Mouse (Mus musculus): ENCODE results near the gene Pagr1a. TPM values are rescaled to one million over a fixed set of nuclear protein-coding genes. Genes with fewer than 3 reads are reported as not detected.

Gene Pagr1a
- total and polyA plus RNA-seq, 3 experiments: 60.2 to 85.9 TPM; not detected in 1

GRCm38 (mm10) chr7:127004122-127004875 is 12.9 kb downstream of the Pagr1a start:
- Histone ChIP-seq H3K79me2 (ENCODE audit: control insufficient read depth, insufficient read depth, low read length, poor library complexity) (no peaks in the 10 kb centered on the region; the same call in 1 of the 2 replicates), H3K4me3 (ENCODE audit: control insufficient read depth in 1 of 2, insufficient read depth in 1 of 2, low read depth in 2 of 2, low read length in 2 of 2) (no peak overlapping the region), H3K27me3 (ENCODE audit: control insufficient read depth in 1 of 2, insufficient read depth in 2 of 2, low read length in 2 of 2) (no peaks in the 10 kb centered on the region), H3K27ac (ENCODE audit: control insufficient read depth, low read depth, low read length) (no peak overlapping the region), H3K36me3 (ENCODE audit: control insufficient read depth in 1 of 2, insufficient read depth in 2 of 2, low read length in 2 of 2) (peaks cover 0 to 19% of the 10 kb centered on the region in 2 experiments; a peak in 2 of 4 replicates), H3K4me1 (ENCODE audit: control insufficient read depth in 1 of 2, insufficient read depth in 2 of 2, low read length in 2 of 2) (peaks cover 11 to 27% of the 10 kb centered on the region in 2 experiments), H3K9ac (ENCODE audit: control insufficient read depth, low read depth, low read length, poor library complexity, severe bottlenecking) (no peak overlapping the region), H3K9me3 (replicated peaks; ENCODE audit: insufficient read depth, low read length) (no peaks in the 10 kb centered on the region)
- TF ChIP-seq MAX (IDR thresholded peaks at IDR 0.05; ENCODE audit: low read length) (peak; percentile 42), RAD21 (IDR thresholded peaks at IDR 0.05; ENCODE audit: low read depth, low read length) (peak; percentile 54), ZMIZ1 (IDR thresholded peaks at IDR 0.05; ENCODE audit: low read depth, low read length) (no peak), ZNF384 (IDR thresholded peaks at IDR 0.05; ENCODE audit: low read depth, low read length) (no peak), SIN3A (IDR thresholded peaks at IDR 0.05; ENCODE audit: low read length) (peak; percentile 24; the same call in 1 of the 2 replicates), SMC3 (IDR thresholded peaks at IDR 0.05; ENCODE audit: low read depth, low read length) (peak; percentile 56), TAL1 (IDR thresholded peaks at IDR 0.05; ENCODE audit: low read length) (no peak), NRF1 (IDR thresholded peaks at IDR 0.05; ENCODE audit: insufficient read depth, low read depth, low read length, poor library complexity, severe bottlenecking) (no peak), ZC3H11A (IDR thresholded peaks at IDR 0.05; ENCODE audit: low read depth, low read length) (peak; percentile 23; the same call in 1 of the 2 replicates), GABPA (IDR thresholded peaks at IDR 0.05; ENCODE audit: low read depth, low read length) (no peak), MYC (IDR thresholded peaks at IDR 0.05; ENCODE audit: low read depth, low read length) (peak; percentile 83), UBTF (IDR thresholded peaks at IDR 0.05; ENCODE audit: borderline replicate concordance, insufficient read depth, low read depth, low read length) (no peak), ZKSCAN1 (IDR thresholded peaks at IDR 0.05; ENCODE audit: low read depth, low read length) (no peak), TBP (IDR thresholded peaks at IDR 0.05; ENCODE audit: low read depth, low read length) (no peak), CTCF (IDR thresholded peaks at IDR 0.05 in 2 of 3, conservative IDR thresholded peaks at IDR 0.05 in 1 of 3; ENCODE audit: control insufficient read depth in 1 of 3, insufficient read depth in 1 of 3, low read depth in 2 of 3, low read length in 3 of 3, poor library complexity in 1 of 3, severe bottlenecking in 1 of 3) (peak in 2 of 3 experiments; percentile 47 to 54; a peak in 4 of 6 replicates)
- peak; percentile 47 for DNase-seq (ENCODE audit: low read depth, low spot score)

GRCm38 (mm10) chr7:127003620-127004019 is 13.5 kb downstream of the Pagr1a start:
- Histone ChIP-seq H3K79me2 (ENCODE audit: control insufficient read depth, insufficient read depth, low read length, poor library complexity) (no peaks in the 10 kb centered on the region; the same call in 1 of the 2 replicates), H3K27ac (ENCODE audit: control insufficient read depth, low read depth, low read length) (no peak overlapping the region), H3K4me3 (ENCODE audit: control insufficient read depth in 1 of 2, insufficient read depth in 1 of 2, low read depth in 2 of 2, low read length in 2 of 2) (no peak overlapping the region), H3K27me3 (ENCODE audit: control insufficient read depth in 1 of 2, insufficient read depth in 2 of 2, low read length in 2 of 2) (no peaks in the 10 kb centered on the region), H3K36me3 (ENCODE audit: control insufficient read depth in 1 of 2, insufficient read depth in 2 of 2, low read length in 2 of 2) (peaks cover 0 to 16% of the 10 kb centered on the region in 2 experiments; a peak in 2 of 4 replicates), H3K4me1 (ENCODE audit: control insufficient read depth in 1 of 2, insufficient read depth in 2 of 2, low read length in 2 of 2) (peaks cover 10 to 22% of the 10 kb centered on the region in 2 experiments; a peak in 3 of 4 replicates), H3K9me3 (replicated peaks; ENCODE audit: insufficient read depth, low read length) (no peaks in the 10 kb centered on the region), H3K9ac (ENCODE audit: control insufficient read depth, low read depth, low read length, poor library complexity, severe bottlenecking) (no peak overlapping the region)
- no peak for DNase-seq (ENCODE audit: low read depth, low spot score)
- TF ChIP-seq ELF1 (IDR thresholded peaks at IDR 0.05; ENCODE audit: low read depth, low read length) (no peak), CTCF (IDR thresholded peaks at IDR 0.05 in 2 of 3, conservative IDR thresholded peaks at IDR 0.05 in 1 of 3; ENCODE audit: control insufficient read depth in 1 of 3, insufficient read depth in 1 of 3, low read depth in 2 of 3, low read length in 3 of 3, poor library complexity in 1 of 3, severe bottlenecking in 1 of 3) (no peak), BHLHE40 (IDR thresholded peaks at IDR 0.05; ENCODE audit: borderline replicate concordance, low read depth, low read length) (no peak), GABPA (IDR thresholded peaks at IDR 0.05; ENCODE audit: low read depth, low read length) (no peak), MEF2A (IDR thresholded peaks at IDR 0.05; ENCODE audit: extremely low read depth, insufficient replicate concordance, low read depth, low read length, poor library complexity, severe bottlenecking) (no peak), SMC3 (IDR thresholded peaks at IDR 0.05; ENCODE audit: low read depth, low read length) (no peak), NELFE (IDR thresholded peaks at IDR 0.05; ENCODE audit: low read depth, low read length) (no peak), MYB (IDR thresholded peaks at IDR 0.05; ENCODE audit: low read depth, low read length) (no peak), MXI1 (IDR thresholded peaks at IDR 0.05; ENCODE audit: low read depth, low read length) (no peak), MYC (IDR thresholded peaks at IDR 0.05; ENCODE audit: low read depth, low read length) (no peak)

Measured in MEL (cell line).